Mouse (Mus musculus): ENCODE data around the gene Tktl2.

Gene Tktl2

GRCm38 (mm10) chr8:66511537-66511936 is at the start of gene Tktl2:
Tktl2 (plus strand) TSS chr8:66511756.
- DNase-seq = no peak

- no peak for DNase-seq
These were observed 41.7 kb upstream of the Tktl2 start for GRCm38 (mm10) chr8:66469821-66470220.

DNA sequence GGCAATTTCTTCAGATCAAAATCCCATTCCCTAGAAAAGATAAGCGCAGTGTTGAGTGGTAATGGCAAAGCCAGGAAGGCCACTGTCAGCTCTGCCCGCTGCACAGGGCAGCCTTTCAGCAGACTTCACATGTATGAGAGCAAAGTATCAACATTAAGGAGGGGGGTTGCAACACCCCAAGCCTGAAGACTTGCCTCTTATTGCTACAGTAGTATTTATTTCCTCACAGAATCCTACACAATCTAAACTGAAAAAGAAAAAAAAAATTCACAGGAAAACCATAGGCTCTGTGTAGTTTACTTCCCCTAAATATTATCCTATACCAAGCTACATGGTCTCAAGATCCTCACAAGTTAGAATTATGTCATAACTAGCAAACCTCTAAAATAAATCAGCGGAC is 34.7 kb upstream of the Tktl2 start:
- no peak for DNase-seq

GRCm38 (mm10) chr8:66486084-66486763 is 25.3 kb upstream of the Tktl2 start, which contains the start of gene Tma16:
Tma16 (minus strand) TSS chr8:66486530.
- peak; percentile 71 to 76 for DNase-seq

GRCm38 (mm10) chr8:66488556-66488955 is 23.0 kb upstream of the Tktl2 start:
- no peak for DNase-seq

DNA sequence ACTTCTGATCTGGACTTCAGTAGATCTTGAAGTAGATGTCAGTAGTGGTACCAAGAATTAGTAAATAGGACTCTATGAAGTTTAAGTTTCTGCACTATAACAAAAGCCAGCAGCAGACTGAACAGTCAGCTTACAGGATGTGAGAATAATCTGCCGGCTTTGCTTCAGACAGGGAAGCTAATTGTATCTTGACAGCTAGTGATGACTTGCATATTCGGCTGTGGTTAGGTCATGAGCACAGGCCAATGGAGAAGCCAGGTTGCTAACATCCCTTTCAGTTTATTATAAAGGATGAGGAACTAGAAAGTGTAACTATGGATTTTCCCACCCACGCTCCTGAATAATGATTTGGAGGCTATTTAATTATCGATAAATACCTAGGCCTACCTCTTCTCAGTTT is 20.9 kb upstream of the Tktl2 start:
- no peak for DNase-seq

GRCm38 (mm10) chr8:66494496-66494895 is 17.1 kb upstream of the Tktl2 start:
- DNase-seq = peak; percentile 9 to 18

GRCm38 (mm10) chr8:66495726-66496125 is 15.8 kb upstream of the Tktl2 start:
- DNase-seq = peak; percentile 52 to 56

- DNase-seq = peak in 1 of 2 experiments; percentile 18
These were observed 14.5 kb upstream of the Tktl2 start for GRCm38 (mm10) chr8:66496998-66497577.

GRCm38 (mm10) chr8:66503381-66503780 is 8.2 kb upstream of the Tktl2 start:
- no peak for DNase-seq

- DNase-seq = no peak
These were observed 7.6 kb downstream of the Tktl2 start for GRCm38 (mm10) chr8:66519149-66519548.

DNA sequence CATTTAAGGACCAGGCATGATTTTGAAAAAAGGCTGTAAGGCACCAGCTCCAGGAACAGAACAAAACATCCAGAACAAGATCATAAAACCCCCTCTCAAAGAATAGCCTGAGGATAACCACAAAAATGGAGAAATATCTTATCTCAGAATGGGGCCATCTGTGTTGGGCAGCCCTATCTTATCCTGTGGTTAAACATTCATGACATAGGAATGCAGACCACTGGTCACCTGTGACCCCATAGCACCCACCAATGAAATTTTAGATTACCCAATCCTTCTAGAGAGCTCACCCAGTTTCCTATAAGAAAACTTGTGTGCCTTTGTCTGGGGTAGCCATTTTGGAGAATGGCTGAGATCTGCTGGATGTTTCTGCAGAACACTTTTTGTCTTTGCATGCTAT is 9.0 kb downstream of the Tktl2 start:
- DNase-seq = no peak

DNA sequence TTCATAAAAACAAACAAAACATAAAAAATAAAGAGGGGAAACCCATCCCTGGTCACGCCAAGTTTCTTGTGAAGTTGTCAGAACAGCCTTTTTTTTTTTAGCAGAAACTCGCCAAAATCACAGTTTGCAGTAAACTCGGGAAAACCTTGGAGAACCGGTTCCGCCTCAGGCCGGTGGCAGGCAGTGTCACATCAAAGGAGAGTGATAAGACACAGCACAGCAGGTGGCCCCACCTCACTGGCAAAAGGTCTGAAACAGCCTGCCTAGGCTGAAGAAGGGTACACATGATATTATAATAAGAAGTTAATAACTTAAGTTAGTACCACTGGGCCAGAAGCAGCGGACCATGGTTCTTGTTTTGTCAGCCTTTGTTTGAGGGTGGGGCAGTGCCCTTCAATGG is 38.5 kb downstream of the Tktl2 start:
- no peak for DNase-seq
